Mouse (Mus musculus) spleen, adult 18-20 months (tissue): ENCODE measurements around the gene Tex47.

Experiments used
- DNase-seq, 2 experiments: peaks; one replicate each; pipeline ENCODE4 v3.0.0; 2022; ENCODE audit warnings: mixed read lengths in 2 of 2

Tex47 gene

GRCm38 (mm10) chr5:7303819-7304218, at the start of gene Tex47:
TSS of gene Tex47 (plus strand) at chr5:7304119.
- no peak for DNase-seq

DNA sequence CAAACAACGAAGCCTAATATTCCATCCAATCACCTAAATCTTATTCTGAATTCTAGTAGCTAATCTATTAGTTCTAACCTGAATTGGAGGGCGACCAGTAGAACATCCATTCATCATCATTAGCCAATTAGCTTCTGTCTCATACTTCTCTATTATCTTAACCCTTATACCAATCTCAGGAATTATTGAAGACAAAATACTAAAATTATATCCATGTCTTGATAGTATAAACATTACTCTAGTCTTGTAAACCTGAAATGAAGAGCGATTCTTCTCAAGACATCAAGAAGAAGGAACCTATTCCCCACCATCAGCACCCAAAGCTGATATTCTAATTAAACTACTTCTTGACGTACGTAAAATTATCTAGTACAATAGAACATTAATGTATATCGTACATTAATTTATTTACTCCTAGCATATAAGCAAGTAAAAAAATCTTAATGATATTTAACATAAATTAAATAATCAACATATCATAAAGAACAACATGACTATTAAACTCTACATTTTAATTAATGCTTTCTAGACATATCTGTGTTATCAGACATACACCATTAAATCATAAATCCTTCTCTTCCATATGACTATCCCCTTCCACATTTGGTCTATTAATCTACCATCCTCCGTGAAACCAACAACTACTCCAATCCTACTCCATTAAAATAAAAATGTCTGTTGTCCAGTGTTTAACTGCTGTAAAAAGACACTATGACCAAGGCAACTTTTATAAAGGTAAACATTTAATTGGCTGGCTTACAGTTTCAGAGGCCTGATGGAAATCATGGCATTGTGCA, 27.1 kb upstream of the Tex47 start:
- DNase-seq: no peak

DNA sequence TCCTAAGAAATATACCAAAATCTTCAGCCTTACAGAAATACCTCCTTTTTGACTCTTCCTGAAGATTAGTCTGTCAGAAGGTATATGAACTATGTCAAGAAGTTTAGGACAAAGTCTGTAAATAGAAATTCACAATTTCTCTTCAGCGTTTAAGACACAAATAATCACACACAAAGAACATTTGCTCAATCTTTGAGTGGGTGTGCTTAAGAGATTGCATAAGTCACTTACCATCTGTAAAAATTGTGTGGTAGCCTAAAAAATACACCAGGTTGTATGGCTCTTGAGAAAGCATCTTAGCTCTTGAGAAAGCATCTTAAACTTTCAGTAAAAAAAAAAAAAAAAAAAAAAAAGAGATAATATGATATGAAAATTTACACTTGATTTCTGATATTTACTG, 19.6 kb upstream of the Tex47 start:
- DNase-seq: no peak

- no peak for DNase-seq
These were observed 950 bp upstream of the Tex47 start for GRCm38 (mm10) chr5:7302969-7303368.

DNA sequence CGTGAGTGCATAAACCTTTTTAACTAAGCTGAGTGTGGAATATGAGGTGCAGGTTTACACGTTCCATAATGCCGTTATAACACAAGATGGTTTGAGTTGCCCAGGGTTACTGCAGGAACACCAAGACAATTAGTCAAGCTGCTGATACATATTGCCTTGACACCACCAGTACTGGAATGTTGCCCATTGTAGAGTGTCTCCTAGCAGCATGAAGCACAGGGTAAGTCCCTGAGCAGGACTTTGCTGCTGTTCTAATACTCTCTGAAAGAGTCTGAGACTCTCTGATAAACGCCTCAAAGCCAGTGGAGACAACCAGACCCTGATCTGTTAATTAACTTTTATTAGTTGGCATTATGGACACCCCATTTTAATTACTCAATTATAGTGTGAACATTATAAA, 21.7 kb downstream of the Tex47 start:
- DNase-seq: no peak

DNA sequence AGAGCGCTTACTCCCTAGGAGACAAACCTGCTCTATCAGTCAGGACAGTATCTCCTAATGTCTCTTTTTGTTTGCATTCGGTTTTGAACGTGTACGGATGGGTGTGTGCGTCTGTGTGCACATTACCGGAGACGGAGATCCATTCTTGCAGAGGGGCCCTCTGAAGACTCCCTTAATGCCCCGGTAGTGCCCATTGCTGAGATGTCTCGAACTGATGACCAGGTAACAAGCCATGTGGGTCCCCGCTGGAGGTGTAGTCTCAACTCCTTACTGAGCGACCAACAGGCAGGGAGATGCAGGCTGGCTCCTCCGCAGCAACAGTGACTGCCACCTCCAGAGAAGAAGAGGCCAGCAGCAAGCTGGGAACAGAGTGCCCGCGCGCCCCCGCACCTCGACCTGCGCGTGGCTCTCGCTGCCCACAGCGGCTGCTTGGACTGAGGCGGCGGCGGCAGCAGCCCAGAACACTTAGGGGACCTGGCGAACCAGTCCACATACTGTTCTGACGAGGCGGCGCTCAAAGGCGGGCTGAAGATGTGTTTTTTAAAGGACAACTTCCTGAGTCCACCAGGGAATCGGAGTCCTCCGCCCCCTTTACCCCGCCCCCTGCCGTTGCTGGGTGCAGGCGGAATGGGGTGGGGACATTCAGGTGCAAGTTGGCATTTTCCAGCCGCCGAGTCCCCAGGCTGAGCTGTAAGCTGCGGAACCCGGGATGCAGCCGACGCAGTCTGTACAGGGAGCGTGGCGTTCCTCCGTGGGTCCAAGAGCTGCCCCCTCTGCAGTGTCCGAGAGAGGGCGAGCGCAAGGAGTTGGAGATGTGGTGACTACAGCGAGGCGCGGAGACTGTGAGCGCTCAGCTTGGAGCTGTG, 40.5 kb downstream of the Tex47 start, which contains the start of gene Zfp804b:
Zfp804b (minus strand) TSS at position 612 of the 866 bp plus-strand sequence.
- no peak for DNase-seq

GRCm38 (mm10) chr5:7345011-7345389, 41.1 kb downstream of the Tex47 start:
- no peak for DNase-seq
